Mouse (Mus musculus) heart, adult 2 months (tissue): ENCODE data around the gene Ccr8. TPM values are rescaled to one million over a fixed set of nuclear protein-coding genes. Genes with fewer than 3 reads are reported as not detected.

Experiments
- DNase-seq, 2 experiments: peaks; one replicate each; pipeline ENCODE4 v3.0.0; 2021
- H3K27ac ChIP-seq: fragments of 200-600 bp; 2 replicates; pipeline ENCODE4 v1.8.1; 2022
- H3K27me3 ChIP-seq: fragments of 200-500 bp; 2 replicates; pipeline ENCODE4 v1.6.1; 2012; ENCODE audit warnings: mild to moderate bottlenecking, low read length, inconsistent platforms, mixed read lengths; ENCODE audit not compliant: control insufficient read depth, insufficient read depth
- H3K36me3 ChIP-seq: fragments of 200-500 bp; 2 replicates; pipeline ENCODE4 v1.6.1; 2012; ENCODE audit warnings: low read length, inconsistent platforms; ENCODE audit not compliant: control insufficient read depth, insufficient read depth
- H3K4me1 ChIP-seq: fragments of 200-500 bp; 2 replicates; pipeline ENCODE4 v1.6.1; 2011; ENCODE audit warnings: low read length; ENCODE audit not compliant: control insufficient read depth, insufficient read depth
- H3K4me3 ChIP-seq: fragments of 200-600 bp; 2 replicates; pipeline ENCODE4 v1.8.1; 2022
- H3K79me2 ChIP-seq: fragments of 200-500 bp; replicated peaks from 2 replicates; pipeline ENCODE4 v1.6.1; 2012; ENCODE audit warnings: mild to moderate bottlenecking, inconsistent platforms, low read length, moderate library complexity, mixed read lengths; ENCODE audit not compliant: control insufficient read depth, insufficient read depth
- H3K9ac ChIP-seq: fragments of 200-500 bp; 2 replicates; pipeline ENCODE4 v1.6.1; 2012; ENCODE audit warnings: low read depth, mild to moderate bottlenecking, control low read depth, inconsistent platforms, low read length, mixed read lengths
- CTCF ChIP-seq: fragments of 200-600 bp; IDR thresholded peaks from 2 replicates; pipeline ENCODE4 v1.8.1; 2022; ENCODE audit warnings: antibody characterized with exemption, mild to moderate bottlenecking, moderate library complexity
- EP300 ChIP-seq: fragments of 200-500 bp; IDR thresholded peaks from 2 replicates; pipeline ENCODE4 v1.6.1; 2011; ENCODE audit warnings: low read depth, low read length, control low read depth; ENCODE audit not compliant: insufficient read depth
- POLR2A ChIP-seq: fragments of 200-500 bp; IDR thresholded peaks from 2 replicates; pipeline ENCODE4 v1.6.1; 2011; ENCODE audit warnings: mild to moderate bottlenecking, low read depth, low read length, control low read depth; ENCODE audit not compliant: insufficient read depth
- WGBS: fragments of 180-500 bp; shearing (Covaris S2); methylation state at CpG from one replicate; pipeline ENCODE4 v1.1.7; 2018; 5-methylcytosine and 5-hydroxymethylcytosine counted together
- intact Hi-C: fragments of 180-260 bp; cut with DNase I; formaldehyde crosslinking; loops from one replicate; pipeline ENCODE4 v1.15.1; 2025
- polyA plus RNA-seq: library from polyadenylated mRNA; depleted of rRNA; stranded (reverse); fragments of >200 nt; gene quantifications from 2 replicates; pipeline ENCODE4 v1.2.3, GENCODE M21; 2012
- total RNA-seq, 2 experiments: library from RNA; stranded (reverse); gene quantifications; 2 replicates each; pipeline ENCODE4 v1.2.3; 2021

Gene Ccr8
- total and polyA plus RNA-seq, 3 experiments, result not detected

GRCm38 (mm10) chr9:120114789-120115151 is 22.9 kb downstream of the Ccr8 start:
- no peak overlapping the region for H3K27ac ChIP-seq
- H3K4me1 ChIP-seq, result peaks cover 2% of the 10 kb centered on the region; the same call in 1 of the 2 replicates
- 85% methylated on average over 2 of the region's 2 CpGs for WGBS
- no peaks in the 10 kb centered on the region for H3K27me3 ChIP-seq
- intact Hi-C loops, result no loop called here
- peaks cover 6% of the 10 kb centered on the region for H3K79me2 ChIP-seq
- no peaks in the 10 kb centered on the region for H3K36me3 ChIP-seq
- TF ChIP-seq EP300, result no peak
- no peak for TF ChIP-seq CTCF
- TF ChIP-seq POLR2A, result no peak
- DNase-seq, result no peak
- H3K9ac ChIP-seq, result no peak overlapping the region
- no peak overlapping the region for H3K4me3 ChIP-seq

GRCm38 (mm10) chr9:120115580-120115979 is 23.7 kb downstream of the Ccr8 start:
- H3K79me2 ChIP-seq, result peaks cover 6% of the 10 kb centered on the region
- no peak for TF ChIP-seq CTCF
- no peak for TF ChIP-seq POLR2A
- TF ChIP-seq EP300, result no peak
- intact Hi-C loops, result no loop called here
- H3K4me3 ChIP-seq, result no peak overlapping the region
- peaks cover 2% of the 10 kb centered on the region; the same call in 1 of the 2 replicates for H3K4me1 ChIP-seq
- 65% methylated on average over 5 of the region's 5 CpGs for WGBS
- no peak overlapping the region for H3K27ac ChIP-seq
- DNase-seq, result no peak
- no peaks in the 10 kb centered on the region for H3K27me3 ChIP-seq
- H3K9ac ChIP-seq, result no peak overlapping the region
- H3K36me3 ChIP-seq, result no peaks in the 10 kb centered on the region

- H3K27me3 ChIP-seq, result no peaks in the 10 kb centered on the region
- WGBS, result 80% methylated on average over 8 of the region's 8 CpGs
- no peak overlapping the region for H3K4me3 ChIP-seq
- no peak overlapping the region for H3K9ac ChIP-seq
- intact Hi-C loops, result no loop called here
- DNase-seq, result no peak
- H3K27ac ChIP-seq, result no peak overlapping the region
- TF ChIP-seq POLR2A (no peak), EP300 (no peak), CTCF (no peak)
- no peaks in the 10 kb centered on the region for H3K36me3 ChIP-seq
- peaks cover 2% of the 10 kb centered on the region; the same call in 1 of the 2 replicates for H3K4me1 ChIP-seq
- H3K79me2 ChIP-seq, result peaks cover 6% of the 10 kb centered on the region
These were observed 24.3 kb downstream of the Ccr8 start for GRCm38 (mm10) chr9:120116184-120116624.

GRCm38 (mm10) chr9:120118212-120118611 is 26.3 kb downstream of the Ccr8 start:
- no peak for DNase-seq
- Histone ChIP-seq H3K4me1 (peaks cover 2% of the 10 kb centered on the region; the same call in 1 of the 2 replicates), H3K79me2 (peaks cover 3% of the 10 kb centered on the region), H3K36me3 (no peaks in the 10 kb centered on the region), H3K27me3 (no peaks in the 10 kb centered on the region), H3K9ac (no peak overlapping the region), H3K27ac (no peak overlapping the region), H3K4me3 (no peak overlapping the region)
- TF ChIP-seq CTCF (no peak), POLR2A (no peak)
- intact Hi-C loops, result no loop called here
- 88% methylated on average over 4 of the region's 4 CpGs for WGBS

- H3K36me3 ChIP-seq, result no peaks in the 10 kb centered on the region
- no peaks in the 10 kb centered on the region for H3K27me3 ChIP-seq
- H3K4me1 ChIP-seq, result no peaks in the 10 kb centered on the region
- 92% methylated on average over 7 of the region's 7 CpGs for WGBS
- intact Hi-C loops, result no loop called here
- H3K9ac ChIP-seq, result no peak overlapping the region
- no peak overlapping the region for H3K27ac ChIP-seq
- DNase-seq, result no peak
- TF ChIP-seq CTCF (no peak), EP300 (no peak), POLR2A (no peak)
- no peaks in the 10 kb centered on the region for H3K79me2 ChIP-seq
- H3K4me3 ChIP-seq, result no peak overlapping the region
These were observed 28.6 kb downstream of the Ccr8 start for GRCm38 (mm10) chr9:120120503-120120902.

GRCm38 (mm10) chr9:120126868-120127267 is 35.0 kb downstream of the Ccr8 start:
- intact Hi-C loops, result loop anchor here (1.0 to 5.0 kb wide), 2 partner anchors 17 to 370 kb away; partner anchors contain the start of gene Slc25a38
- WGBS, result 37% methylated on average over 11 of the region's 11 CpGs
- Histone ChIP-seq H3K4me3 (peak overlapping the region; percentile 57), H3K36me3 (peaks cover 3% of the 10 kb centered on the region), H3K27ac (peak overlapping the region; percentile 83), H3K27me3 (no peaks in the 10 kb centered on the region), H3K9ac (no peak overlapping the region), H3K4me1 (peaks cover 7% of the 10 kb centered on the region), H3K79me2 (no peaks in the 10 kb centered on the region; the same call in 1 of the 2 replicates)
- no peak for TF ChIP-seq CTCF
- no peak for TF ChIP-seq EP300
- no peak for TF ChIP-seq POLR2A
- no peak for DNase-seq
